20 mouse cellular contexts compared by ENCODE assay signal in genomic region chr12:104740841-104741787, GRCm38 (mm10). TPM values are rescaled to one million over a fixed set of nuclear protein-coding genes. Genes with fewer than 3 reads are reported as not detected.
DNase-seq lines count a peak whose midpoint lies in the region; ATAC-seq lines count a peak whose summit lies in the region.
"Had no signal": no experiment of that assay in that cellular context is flagged by ENCODE, and none has a peak within 500 bp of the region (broad histone marks: within the 10 kb centered on the region; RNA-seq: fewer than 3 reads in every experiment).

No protein-coding gene starts in this region.

- no peak for ATAC-seq in forebrain, embryonic 11.5 days (replicated peaks; ENCODE audit: low FRiP score)
- ATAC-seq in heart, embryonic 11.5 days (replicated peaks; ENCODE audit: insufficient number of reproducible peaks, low FRiP score, low TSS enrichment), result no peak
- peak; percentile 48; the same call in 1 of the 2 replicates for ATAC-seq in intestine, embryonic 16.5 days
- no peak for ATAC-seq in intestine, embryonic 15.5 days
- ATAC-seq in megakaryocyte progenitor cell, adult 5-6 weeks (replicated peaks; ENCODE audit: poor library complexity), result peak; percentile 43

- H3K27ac ChIP-seq in forebrain, embryonic 10.5 days, result peak overlapping the region; percentile 40; the same call in 1 of the 2 replicates
- H3K27ac ChIP-seq in forebrain, embryonic 11.5 days (ENCODE audit: low read depth, low read length), result no peak overlapping the region
- 0 out of 2 replicates have a peak overlapping the region, but pooled peaks have one; percentile 22 for H3K27ac ChIP-seq in heart, embryonic 11.5 days (ENCODE audit: low read depth, low read length)
- H3K27ac ChIP-seq in intestine, embryonic 16.5 days (ENCODE audit: low read length), result no peak overlapping the region
- no peak overlapping the region for H3K27ac ChIP-seq in intestine, embryonic 15.5 days
- H3K27ac ChIP-seq: hindbrain, embryonic 12.5 days; left cerebral cortex, adult 2 months; liver, embryonic 13.5 days; neural tube, embryonic 12.5 days had no signal

- 81% methylated on average over 12 of the region's 12 CpGs for WGBS in forebrain, embryonic 10.5 days
- WGBS in forebrain, embryonic 11.5 days, result 69% methylated on average over 12 of the region's 12 CpGs
- WGBS in heart, embryonic 11.5 days (ENCODE audit: insufficient replicate concordance), result 49% methylated on average over 12 of the region's 12 CpGs
- 58% methylated on average over 12 of the region's 12 CpGs for WGBS in intestine, embryonic 16.5 days
- WGBS in intestine, embryonic 15.5 days, result 53% methylated on average over 12 of the region's 12 CpGs

- no peak overlapping the region for H3K9ac ChIP-seq in forebrain, embryonic 11.5 days (ENCODE audit: low read length)
- H3K9ac ChIP-seq in heart, embryonic 11.5 days (ENCODE audit: low read depth, low read length), result 0 out of 2 replicates have a peak overlapping the region, but pooled peaks have one; percentile 43
- H3K9ac ChIP-seq in intestine, embryonic 16.5 days (ENCODE audit: low read depth, low read length), result no peak overlapping the region
- no peak overlapping the region for H3K9ac ChIP-seq in intestine, embryonic 15.5 days
- H3K9ac ChIP-seq: hindbrain, embryonic 12.5 days; liver, embryonic 13.5 days; neural tube, embryonic 12.5 days had no signal

- H3K9me3 ChIP-seq in forebrain, embryonic 10.5 days, result no peaks in the 10 kb centered on the region
- no peaks in the 10 kb centered on the region for H3K9me3 ChIP-seq in forebrain, embryonic 11.5 days (ENCODE audit: control insufficient read depth, low read length)
- H3K9me3 ChIP-seq in heart, embryonic 11.5 days (replicated peaks; ENCODE audit: control insufficient read depth, low read length), result no peaks in the 10 kb centered on the region
- no peaks in the 10 kb centered on the region for H3K9me3 ChIP-seq in intestine, embryonic 16.5 days (ENCODE audit: control insufficient read depth, low read length)
- H3K9me3 ChIP-seq in intestine, embryonic 15.5 days, result no peaks in the 10 kb centered on the region
- H3K9me3 ChIP-seq: hindbrain, embryonic 12.5 days; liver, embryonic 13.5 days; megakaryocyte, embryonic 14.5 days; neural tube, embryonic 12.5 days had no signal

- no peak overlapping the region for H3K4me3 ChIP-seq in forebrain, embryonic 10.5 days
- no peak overlapping the region for H3K4me3 ChIP-seq in forebrain, embryonic 11.5 days (ENCODE audit: low read depth, low read length)
- H3K4me3 ChIP-seq in heart, embryonic 11.5 days (ENCODE audit: low read depth, low read length), result no peak overlapping the region
- H3K4me3 ChIP-seq in intestine, embryonic 16.5 days (ENCODE audit: low read length), result no peak overlapping the region
- H3K4me3 ChIP-seq in intestine, embryonic 15.5 days (replicated peaks), result no peak overlapping the region
- H3K4me3 ChIP-seq: hindbrain, embryonic 12.5 days; left cerebral cortex, adult 2 months; liver, embryonic 13.5 days; megakaryocyte, embryonic 14.5 days; neural tube, embryonic 12.5 days had no signal

- H3K36me3 ChIP-seq in forebrain, embryonic 10.5 days (replicated peaks), result peaks cover 34% of the 10 kb centered on the region
- H3K36me3 ChIP-seq in forebrain, embryonic 11.5 days (ENCODE audit: control insufficient read depth, insufficient read depth, low read length), result no peaks in the 10 kb centered on the region
- H3K36me3 ChIP-seq in heart, embryonic 11.5 days (ENCODE audit: control insufficient read depth, insufficient read depth, low read length), result no peaks in the 10 kb centered on the region
- no peaks in the 10 kb centered on the region for H3K36me3 ChIP-seq in intestine, embryonic 16.5 days (ENCODE audit: control insufficient read depth, insufficient read depth, low read length)
- no peaks in the 10 kb centered on the region for H3K36me3 ChIP-seq in intestine, embryonic 15.5 days
- H3K36me3 ChIP-seq: hindbrain, embryonic 12.5 days; neural tube, embryonic 12.5 days had no signal

- intact Hi-C loops in heart, postnatal 25 days (cut with DNase I), result loop anchor here (5.0 kb wide), 1 partner anchor 286 kb away; no protein-coding TSS in a partner anchor

- H3K4me2 ChIP-seq in forebrain, embryonic 11.5 days (ENCODE audit: low read depth, low read length, severe bottlenecking), result no peak overlapping the region
- no peak overlapping the region; the same call in 1 of the 2 replicates for H3K4me2 ChIP-seq in heart, embryonic 11.5 days
- H3K4me2 ChIP-seq in intestine, embryonic 16.5 days (ENCODE audit: low read depth, low read length), result no peak overlapping the region
- H3K4me2 ChIP-seq in intestine, embryonic 15.5 days (replicated peaks), result no peak overlapping the region
- H3K4me2 ChIP-seq: hindbrain, embryonic 12.5 days; liver, embryonic 13.5 days; neural tube, embryonic 12.5 days had no signal

- no peaks in the 10 kb centered on the region for H3K27me3 ChIP-seq in forebrain, embryonic 10.5 days (ENCODE audit: poor library complexity, severe bottlenecking)
- no peaks in the 10 kb centered on the region for H3K27me3 ChIP-seq in forebrain, embryonic 11.5 days (ENCODE audit: control insufficient read depth, insufficient read depth, low read length)
- no peaks in the 10 kb centered on the region for H3K27me3 ChIP-seq in heart, embryonic 11.5 days (ENCODE audit: control insufficient read depth, insufficient read depth, low read length)
- no peaks in the 10 kb centered on the region for H3K27me3 ChIP-seq in intestine, embryonic 16.5 days (replicated peaks; ENCODE audit: control insufficient read depth, insufficient read depth, low read length)
- no peaks in the 10 kb centered on the region for H3K27me3 ChIP-seq in intestine, embryonic 15.5 days (replicated peaks)
- H3K27me3 ChIP-seq: hindbrain, embryonic 12.5 days; liver, embryonic 13.5 days; megakaryocyte, embryonic 14.5 days; neural tube, embryonic 12.5 days had no signal

- H3K4me1 ChIP-seq in forebrain, embryonic 10.5 days, result peaks cover 79% of the 10 kb centered on the region
- H3K4me1 ChIP-seq in forebrain, embryonic 11.5 days (replicated peaks; ENCODE audit: control insufficient read depth, insufficient read depth, low read length), result peaks cover 8% of the 10 kb centered on the region; the same call in 1 of the 2 replicates
- H3K4me1 ChIP-seq in heart, embryonic 11.5 days (ENCODE audit: control insufficient read depth, insufficient read depth, low read length), result peaks cover 18% of the 10 kb centered on the region
- H3K4me1 ChIP-seq in intestine, embryonic 16.5 days (ENCODE audit: control insufficient read depth, insufficient read depth, low read length), result peaks cover 6% of the 10 kb centered on the region; the same call in 1 of the 2 replicates
- H3K4me1 ChIP-seq in intestine, embryonic 15.5 days (replicated peaks), result peaks cover 10% of the 10 kb centered on the region; the same call in 1 of the 2 replicates

- DNase-seq in forebrain, embryonic 10.5 days (ENCODE audit: extremely low spot score, low spot score), result no peak
- DNase-seq in forebrain, embryonic 11.5 days (ENCODE audit: low spot score), result no peak
- no peak for DNase-seq in heart, postnatal 25 days (ENCODE audit: low spot score)
- DNase-seq in ovary, postnatal 10 days (ENCODE audit: low spot score), result no peak
- DNase-seq: adrenal gland, postnatal 10 days; cerebellum, adult 2 months; cerebellum, postnatal 25 days; kidney, adult 18-20 months; kidney, postnatal 10 days; liver, embryonic 13.5 days; lung, adult 2 months; midbrain, embryonic 14.5 days had no signal

RNA-seq across cellular contexts. Expression of gene Dicer1, which starts 10.6 kb away (rescaled TPM):
- polyA plus RNA-seq in forebrain, embryonic 10.5 days (2016; fragmentation: Nextera tagmentation; extraction: Ambion mirVana), result 47.0 and 47.7 TPM in 2 replicates
- 33.5 and 39.2 TPM in 2 replicates for polyA plus RNA-seq in forebrain, embryonic 11.5 days (2014; fragmentation: Nextera tagmentation; extraction: Ambion mirVana)
- 15.3 and 28.8 TPM in 2 replicates for polyA plus RNA-seq in heart, embryonic 11.5 days (2014; fragmentation: Nextera tagmentation; extraction: Ambion mirVana)
- total RNA-seq in heart, postnatal 25 days (2021), result 10 to 100 TPM; 25.2 to 27.7 TPM
- polyA plus RNA-seq in intestine, embryonic 16.5 days (2015; fragmentation: Nextera tagmentation; extraction: Ambion mirVana), result 10.4 and 11.2 TPM in 2 replicates
- polyA plus RNA-seq in intestine, embryonic 15.5 days (2015; fragmentation: Nextera tagmentation; extraction: Ambion mirVana), result 30.4 and 30.6 TPM in 2 replicates
- 46.2 and 46.6 TPM in 2 replicates for total RNA-seq in megakaryocyte progenitor cell, adult 5-6 weeks (2015)
- 22.4 and 38.8 TPM in 2 replicates for total RNA-seq in megakaryocyte progenitor cell, adult 5-6 weeks (2017)

Comparison
In these comparisons a context has a peak if more than half of its experiments do, and no peak if none do; other contexts are left out.
1. H3K27ac ChIP-seq: peak in forebrain, embryonic 10.5 days (single experiment) and heart, embryonic 11.5 days (single experiment); none in forebrain, embryonic 11.5 days (single experiment), intestine, embryonic 16.5 days (single experiment) and intestine, embryonic 15.5 days (single experiment).
2. ATAC-seq: peak in intestine, embryonic 16.5 days (single experiment) and megakaryocyte progenitor cell, adult 5-6 weeks (single experiment); none in forebrain, embryonic 11.5 days (single experiment), heart, embryonic 11.5 days (single experiment) and intestine, embryonic 15.5 days (single experiment).